Mouse (Mus musculus) embryonic facial prominence, embryonic 15.5 days (tissue): Measurements from ENCODE around the gene Fam98b. TPM values are rescaled to one million over a fixed set of nuclear protein-coding genes. Genes with fewer than 3 reads are reported as not detected.
A peak's percentile ranks its signal among the peaks of the same experiment; 100 is the strongest.

ENCODE experiments used
- ATAC-seq: fragments of 200-750 bp; cut with Nextera tagmentation; 2 replicates; pipeline ENCODE4 v1.8.0; 2017; ENCODE audit warnings: low read depth, moderate TSS enrichment; ENCODE audit not compliant: insufficient number of reproducible peaks, low FRiP score, low TSS enrichment
- H3K27ac ChIP-seq: fragments of 300-500 bp; sonication (generic); replicated peaks from 2 replicates; pipeline ENCODE4 v1.5.1; 2015; ENCODE audit warnings: mild to moderate bottlenecking, inconsistent platforms
- H3K27me3 ChIP-seq: fragments of 300-500 bp; sonication (generic); 2 replicates; pipeline ENCODE4 v1.6.1; 2015; ENCODE audit warnings: inconsistent platforms
- H3K36me3 ChIP-seq: fragments of 300-500 bp; sonication (generic); 2 replicates; pipeline ENCODE4 v1.6.1; 2015; ENCODE audit warnings: mild to moderate bottlenecking, inconsistent platforms
- H3K4me1 ChIP-seq: fragments of 300-500 bp; sonication (generic); 2 replicates; pipeline ENCODE4 v1.6.1; 2015; ENCODE audit warnings: inconsistent platforms
- H3K4me2 ChIP-seq: fragments of 300-500 bp; sonication (generic); replicated peaks from 2 replicates; pipeline ENCODE4 v1.6.1; 2015; ENCODE audit warnings: mild to moderate bottlenecking, inconsistent platforms
- H3K4me3 ChIP-seq: fragments of 300-500 bp; sonication (generic); replicated peaks from 2 replicates; pipeline ENCODE4 v1.5.1; 2015; ENCODE audit warnings: mild to moderate bottlenecking, inconsistent platforms
- H3K9ac ChIP-seq: fragments of 300-500 bp; sonication (generic); 2 replicates; pipeline ENCODE4 v1.6.1; 2015; ENCODE audit warnings: inconsistent platforms
- H3K9me3 ChIP-seq: fragments of 300-500 bp; sonication (generic); replicated peaks from 2 replicates; pipeline ENCODE4 v1.6.1; 2016; ENCODE audit warnings: inconsistent platforms
- WGBS: fragments of 180-500 bp; shearing (Covaris S2); methylation state at CpG from one replicate; pipeline ENCODE4 v1.1.7; 2015; 5-methylcytosine and 5-hydroxymethylcytosine counted together
- polyA plus RNA-seq: library from polyadenylated mRNA; unstranded; fragments of >200 nt; fragmentation: Nextera tagmentation; extraction: Ambion mirVana; gene quantifications from 2 replicates; pipeline ENCODE4 v1.2.1, GENCODE M21; 2015

Fam98b gene
- 10.8 and 12.3 TPM in 2 replicates for polyA plus RNA-seq

- Histone ChIP-seq H3K9ac (peak within 1 kb of the TSS; percentile 95), H3K27me3 (no peaks in the 10 kb centered on the region), H3K9me3 (no peaks in the 10 kb centered on the region), H3K36me3 (no peaks in the 10 kb centered on the region), H3K4me3 (peak within 1 kb of the TSS; percentile 92), H3K27ac (peak within 1 kb of the TSS; percentile 90), H3K4me1 (0 out of 2 replicates have a peak, but pooled peaks cover 9% of the 10 kb centered on the region), H3K4me2 (peak within 1 kb of the TSS; percentile 73)
- peak; percentile 92 for ATAC-seq
- under 1% methylated on average over 29 of the region's 33 CpGs for WGBS
Measured at GRCm38 (mm10) chr2:117249255-117250000, at the start of gene Fam98b. Fam98b (plus strand) TSS chr2:117249739.

- Histone ChIP-seq H3K4me2 (no peak overlapping the region), H3K4me3 (no peak overlapping the region), H3K27ac (no peak overlapping the region), H3K9me3 (no peaks in the 10 kb centered on the region), H3K4me1 (peaks cover 14% of the 10 kb centered on the region; the same call in 1 of the 2 replicates), H3K9ac (no peak overlapping the region), H3K27me3 (no peaks in the 10 kb centered on the region), H3K36me3 (no peaks in the 10 kb centered on the region)
- 17% methylated on average over 9 of the region's 9 CpGs for WGBS
- ATAC-seq: no peak
Measured at GRCm38 (mm10) chr2:117200869-117201338, 48.6 kb upstream of the Fam98b start.

- no peak overlapping the region for H3K4me2 ChIP-seq
- no peaks in the 10 kb centered on the region for H3K36me3 ChIP-seq
- H3K9ac ChIP-seq: no peak overlapping the region
- no peaks in the 10 kb centered on the region for H3K9me3 ChIP-seq
- peaks cover 14% of the 10 kb centered on the region; the same call in 1 of the 2 replicates for H3K4me1 ChIP-seq
- no peaks in the 10 kb centered on the region for H3K27me3 ChIP-seq
- no peak for ATAC-seq
- no peak overlapping the region for H3K27ac ChIP-seq
- no peak overlapping the region for H3K4me3 ChIP-seq
- 71% methylated on average over 5 of the region's 5 CpGs for WGBS
Measured at GRCm38 (mm10) chr2:117203350-117203749, 46.2 kb upstream of the Fam98b start.

GRCm38 (mm10) chr2:117204534-117204933 is 45.0 kb upstream of the Fam98b start:
- 69% methylated on average over 3 of the region's 3 CpGs for WGBS

GRCm38 (mm10) chr2:117205066-117205465 is 44.5 kb upstream of the Fam98b start:
- Histone ChIP-seq H3K27ac (no peak overlapping the region), H3K4me3 (no peak overlapping the region), H3K4me1 (peaks cover 17% of the 10 kb centered on the region; the same call in 1 of the 2 replicates), H3K27me3 (no peaks in the 10 kb centered on the region), H3K36me3 (no peaks in the 10 kb centered on the region), H3K4me2 (no peak overlapping the region), H3K9ac (no peak overlapping the region), H3K9me3 (no peaks in the 10 kb centered on the region)
- ATAC-seq: no peak
- WGBS: 87% methylated on average over 6 of the region's 6 CpGs

More at GRCm38 (mm10) chr2:117204534-117204933, 45.0 kb upstream of the Fam98b start:
- Histone ChIP-seq H3K4me2 (no peak overlapping the region), H3K36me3 (no peaks in the 10 kb centered on the region), H3K9ac (no peak overlapping the region), H3K9me3 (no peaks in the 10 kb centered on the region), H3K27ac (no peak overlapping the region), H3K4me3 (no peak overlapping the region), H3K4me1 (peaks cover 19% of the 10 kb centered on the region; the same call in 1 of the 2 replicates), H3K27me3 (no peaks in the 10 kb centered on the region)
- no peak for ATAC-seq

- Histone ChIP-seq H3K36me3 (no peaks in the 10 kb centered on the region), H3K9ac (no peak overlapping the region), H3K9me3 (no peaks in the 10 kb centered on the region), H3K4me3 (peak overlapping the region; percentile 11; the same call in 1 of the 2 replicates), H3K4me1 (peaks cover 20% of the 10 kb centered on the region), H3K27me3 (no peaks in the 10 kb centered on the region), H3K4me2 (peak overlapping the region; percentile 42), H3K27ac (peak overlapping the region; percentile 9; the same call in 1 of the 2 replicates)
- WGBS: 2% methylated on average over 6 of the region's 6 CpGs
- peak; percentile 93 for ATAC-seq
Measured at GRCm38 (mm10) chr2:117210416-117211085, 39.0 kb upstream of the Fam98b start.

GRCm38 (mm10) chr2:117216152-117216551 is 33.4 kb upstream of the Fam98b start:
- H3K4me3 ChIP-seq: no peak overlapping the region
- 63% methylated on average over 2 of the region's 2 CpGs for WGBS
- H3K27me3 ChIP-seq: no peaks in the 10 kb centered on the region
- no peak overlapping the region for H3K9ac ChIP-seq
- no peak overlapping the region for H3K27ac ChIP-seq
- peaks cover 18% of the 10 kb centered on the region; the same call in 1 of the 2 replicates for H3K4me1 ChIP-seq
- H3K9me3 ChIP-seq: no peaks in the 10 kb centered on the region
- no peak for ATAC-seq
- no peak overlapping the region for H3K4me2 ChIP-seq
- no peaks in the 10 kb centered on the region for H3K36me3 ChIP-seq

- H3K27me3 ChIP-seq: no peaks in the 10 kb centered on the region
- no peaks in the 10 kb centered on the region for H3K9me3 ChIP-seq
- peak; percentile 63 for ATAC-seq
- H3K4me3 ChIP-seq: no peak overlapping the region
- peaks cover 23% of the 10 kb centered on the region; the same call in 1 of the 2 replicates for H3K4me1 ChIP-seq
- peak overlapping the region; percentile 87 for H3K27ac ChIP-seq
- no peaks in the 10 kb centered on the region for H3K36me3 ChIP-seq
- H3K4me2 ChIP-seq: peak overlapping the region; percentile 34
- no peak overlapping the region for H3K9ac ChIP-seq
- 11% methylated on average over 15 of the region's 15 CpGs for WGBS
Measured at GRCm38 (mm10) chr2:117217695-117218216, 31.8 kb upstream of the Fam98b start.

GRCm38 (mm10) chr2:117219536-117219935 is 30.0 kb upstream of the Fam98b start:
- Histone ChIP-seq H3K4me3 (no peak overlapping the region), H3K4me2 (no peak overlapping the region), H3K4me1 (peaks cover 25% of the 10 kb centered on the region; the same call in 1 of the 2 replicates), H3K9me3 (no peaks in the 10 kb centered on the region), H3K9ac (no peak overlapping the region), H3K36me3 (no peaks in the 10 kb centered on the region), H3K27ac (no peak overlapping the region), H3K27me3 (no peaks in the 10 kb centered on the region)
- ATAC-seq: no peak
- 93% methylated on average over 4 of the region's 4 CpGs for WGBS

GRCm38 (mm10) chr2:117222651-117223050 is 26.9 kb upstream of the Fam98b start:
- Histone ChIP-seq H3K27ac (peak overlapping the region; percentile 34; the same call in 1 of the 2 replicates), H3K9ac (no peak overlapping the region), H3K4me1 (peaks cover 18% of the 10 kb centered on the region; the same call in 1 of the 2 replicates), H3K36me3 (no peaks in the 10 kb centered on the region), H3K4me2 (no peak overlapping the region), H3K27me3 (no peaks in the 10 kb centered on the region), H3K9me3 (no peaks in the 10 kb centered on the region), H3K4me3 (no peak overlapping the region)
- ATAC-seq: no peak
- 44% methylated on average over 9 of the region's 9 CpGs for WGBS

- Histone ChIP-seq H3K4me2 (no peak overlapping the region), H3K27me3 (no peaks in the 10 kb centered on the region), H3K9ac (no peak overlapping the region), H3K4me1 (no peaks in the 10 kb centered on the region), H3K27ac (no peak overlapping the region), H3K4me3 (no peak overlapping the region), H3K9me3 (no peaks in the 10 kb centered on the region), H3K36me3 (no peaks in the 10 kb centered on the region)
- ATAC-seq: no peak
- WGBS: 45% methylated on average over 11 of the region's 11 CpGs
Measured at GRCm38 (mm10) chr2:117228601-117229125, 20.9 kb upstream of the Fam98b start.
